Mouse (Mus musculus) layer of hippocampus, adult 2 months (tissue): ENCODE measurements around the gene Spink2. TPM values are rescaled to one million over a fixed set of nuclear protein-coding genes. Genes with fewer than 3 reads are reported as not detected.

Experiments
- DNase-seq, 2 experiments: peaks; one replicate each; pipeline ENCODE4 v3.0.0; 2022; ENCODE audit warnings: low spot score in 2 of 2
- H3K27ac ChIP-seq: fragments of 200-600 bp; 2 replicates; pipeline ENCODE4 v1.8.1; 2022
- H3K4me3 ChIP-seq: fragments of 200-600 bp; 2 replicates; pipeline ENCODE4 v1.8.1; 2022; ENCODE audit warnings: mild to moderate bottlenecking
- CTCF ChIP-seq: fragments of 200-600 bp; conservative IDR thresholded peaks from 2 replicates; pipeline ENCODE4 v1.8.1; 2022; ENCODE audit warnings: antibody characterized with exemption, mild to moderate bottlenecking, moderate library complexity
- total RNA-seq, 2 experiments: library from RNA; stranded (reverse); gene quantifications; 2 replicates each; pipeline ENCODE4 v1.2.3; 2021

The Spink2 gene
- total RNA-seq, 2 experiments from 2014 or later = not detected

- DNase-seq = no peak
- no peak for TF ChIP-seq CTCF
- H3K4me3 ChIP-seq = no peak overlapping the region
- no peak overlapping the region for H3K27ac ChIP-seq
Observed at GRCm38 (mm10) chr5:77183338-77183737, 27.9 kb downstream of the Spink2 start.

- no peak overlapping the region for H3K4me3 ChIP-seq
- no peak for TF ChIP-seq CTCF
- DNase-seq = no peak
- no peak overlapping the region for H3K27ac ChIP-seq
Observed at GRCm38 (mm10) chr5:77181508-77181907, 29.8 kb downstream of the Spink2 start.

GRCm38 (mm10) chr5:77178976-77179375, 32.3 kb downstream of the Spink2 start:
- DNase-seq = no peak
- TF ChIP-seq CTCF = no peak
- no peak overlapping the region for H3K27ac ChIP-seq
- H3K4me3 ChIP-seq = no peak overlapping the region

- TF ChIP-seq CTCF = no peak
- DNase-seq = no peak
- Histone ChIP-seq H3K4me3 (no peak overlapping the region), H3K27ac (no peak overlapping the region)
Observed at GRCm38 (mm10) chr5:77178008-77178407, 33.3 kb downstream of the Spink2 start.

- Histone ChIP-seq H3K27ac (no peak overlapping the region), H3K4me3 (no peak overlapping the region)
- DNase-seq = no peak
- no peak for TF ChIP-seq CTCF
Observed at GRCm38 (mm10) chr5:77174779-77175178, 36.5 kb downstream of the Spink2 start.

GRCm38 (mm10) chr5:77170593-77170992, 40.7 kb downstream of the Spink2 start:
- H3K4me3 ChIP-seq = no peak overlapping the region
- no peak overlapping the region for H3K27ac ChIP-seq
- peak; percentile 24 to 25 for DNase-seq
- peak; percentile 82 for TF ChIP-seq CTCF

GRCm38 (mm10) chr5:77167306-77167945, 43.8 kb downstream of the Spink2 start:
- H3K4me3 ChIP-seq = no peak overlapping the region
- no peak for DNase-seq
- no peak for TF ChIP-seq CTCF
- no peak overlapping the region for H3K27ac ChIP-seq

GRCm38 (mm10) chr5:77165703-77166625, 45.3 kb downstream of the Spink2 start:
- no peak for TF ChIP-seq CTCF
- Histone ChIP-seq H3K4me3 (no peak overlapping the region), H3K27ac (no peak overlapping the region)
- no peak for DNase-seq

- Histone ChIP-seq H3K4me3 (no peak overlapping the region), H3K27ac (no peak overlapping the region)
- TF ChIP-seq CTCF = no peak
- no peak for DNase-seq
Observed at GRCm38 (mm10) chr5:77163597-77163996, 47.7 kb downstream of the Spink2 start.

GRCm38 (mm10) chr5:77162566-77162965, 48.7 kb downstream of the Spink2 start:
- DNase-seq = no peak
- no peak for TF ChIP-seq CTCF
- H3K27ac ChIP-seq = no peak overlapping the region
- H3K4me3 ChIP-seq = no peak overlapping the region

- TF ChIP-seq CTCF = no peak
- no peak overlapping the region for H3K27ac ChIP-seq
- H3K4me3 ChIP-seq = no peak overlapping the region
- DNase-seq = no peak
Observed at GRCm38 (mm10) chr5:77157777-77158540, 53.3 kb downstream of the Spink2 start.

GRCm38 (mm10) chr5:77156938-77157337, 54.3 kb downstream of the Spink2 start:
- no peak for TF ChIP-seq CTCF
- Histone ChIP-seq H3K27ac (no peak overlapping the region), H3K4me3 (no peak overlapping the region)
- DNase-seq = peak in 1 of 2 experiments; percentile 19

- H3K4me3 ChIP-seq = no peak overlapping the region
- H3K27ac ChIP-seq = no peak overlapping the region
- no peak for DNase-seq
- TF ChIP-seq CTCF = no peak
Observed at GRCm38 (mm10) chr5:77155526-77155925, 55.7 kb downstream of the Spink2 start.

Other genes with a start within 250 kb of the Spink2 start
- 100 to 1,000 TPM; 104 to 111 TPM for gene Srp72, start 236.8 kb downstream of the Spink2 start, total RNA-seq
- 1 to 10 TPM in 1 of 2 experiments, not detected in 1; 1.0 TPM for gene Arl9, start 207.4 kb downstream of the Spink2 start, total RNA-seq
- 1 to 10 TPM; 1.4 to 1.6 TPM for gene Thegl, start 195.4 kb downstream of the Spink2 start, total RNA-seq
- 10 to 100 TPM; 81.8 to 81.9 TPM for gene Hopx, start 96.3 kb downstream of the Spink2 start, total RNA-seq
- 1 to 10 TPM; 3.4 to 4.4 TPM for gene Rest, start 54.0 kb upstream of the Spink2 start, total RNA-seq
- gene Noa1, start 98.6 kb upstream of the Spink2 start, total RNA-seq = 10 to 100 TPM; 25.7 to 25.9 TPM
- 10 to 100 TPM; 48.3 to 51.5 TPM for gene Polr2b, start 98.7 kb upstream of the Spink2 start, total RNA-seq
- 10 to 100 TPM; 22.4 to 26.5 TPM for gene Igfbp7, start 196.6 kb upstream of the Spink2 start, total RNA-seq